Mouse (Mus musculus) layer of hippocampus, adult 9-11 months (tissue): ENCODE measurements at regions not wholly inside any gene's neighbourhood (a gene's known extent, or its start where the extent isn't known, plus 50 kb on each side); places are given as distances from the start of the nearest gene placed in this dataset.

Experiments used
- DNase-seq: peaks from one replicate; pipeline ENCODE4 v3.0.0; 2022

- DNase-seq = no peak
Observed at GRCm38 (mm10) chrX:109686502-109687130, 490.1 kb downstream of the Gm6377 start.

DNA sequence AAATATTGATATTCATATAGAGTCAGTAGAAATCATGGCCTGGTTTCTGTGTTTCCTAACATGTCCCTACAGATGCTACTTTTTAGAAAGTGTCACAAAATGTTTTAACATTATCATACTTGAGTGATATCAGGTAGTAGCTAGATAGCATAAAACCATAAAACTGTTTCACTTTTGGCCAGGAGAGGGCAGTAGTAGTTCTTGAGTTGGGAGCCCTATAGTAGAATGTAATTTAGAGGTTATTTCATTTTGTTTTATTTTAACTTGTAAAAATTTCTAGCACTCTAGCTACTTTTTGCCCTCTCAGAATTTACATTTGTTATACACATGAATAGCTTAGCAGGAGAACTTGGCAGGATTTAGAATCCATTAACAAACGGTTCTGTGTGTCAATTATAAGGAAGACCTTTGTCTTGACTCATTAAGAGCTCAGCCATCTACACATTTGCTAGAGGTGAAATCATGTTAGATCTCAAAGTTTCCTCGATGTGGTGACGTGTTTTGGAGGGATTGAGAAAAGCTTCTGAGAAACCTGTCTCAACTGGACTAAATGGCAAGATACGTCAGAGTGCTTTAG lies 538.5 kb downstream of the Gm6377 start:
- DNase-seq = peak; percentile 1

- DNase-seq = no peak
Observed at GRCm38 (mm10) chrX:109735967-109736366, 539.4 kb downstream of the Gm6377 start.
